Mouse (Mus musculus) brown adipose tissue, adult 24 weeks (tissue): ENCODE results near the gene Chd2. TPM values are rescaled to one million over a fixed set of nuclear protein-coding genes. Genes with fewer than 3 reads are reported as not detected.

ENCODE experiments used
- H3K27ac ChIP-seq: fragments of 200-500 bp; replicated peaks from 2 replicates; pipeline ENCODE4 v1.5.1; 2012; ENCODE audit warnings: low read depth, mild to moderate bottlenecking, low read length
- H3K4me1 ChIP-seq: fragments of 200-500 bp; 2 replicates; pipeline ENCODE4 v1.6.1; 2012; ENCODE audit warnings: low read length, mixed read lengths; ENCODE audit not compliant: control insufficient read depth, insufficient read depth, insufficient read length
- H3K4me3 ChIP-seq: fragments of 200-500 bp; 2 replicates; pipeline ENCODE4 v1.5.1; 2012; ENCODE audit warnings: low read depth, mild to moderate bottlenecking, low read length, moderate library complexity; ENCODE audit not compliant: insufficient read depth
- polyA plus RNA-seq: library from polyadenylated mRNA; stranded (reverse); fragments of >200 nt; gene quantifications from 2 replicates; pipeline ENCODE4 v1.2.4, GENCODE M21; 2012; ENCODE audit not compliant: missing spikeins, insufficient read depth, insufficient read length

The Chd2 gene
- polyA plus RNA-seq, 1 experiment = 22.6 TPM

DNA sequence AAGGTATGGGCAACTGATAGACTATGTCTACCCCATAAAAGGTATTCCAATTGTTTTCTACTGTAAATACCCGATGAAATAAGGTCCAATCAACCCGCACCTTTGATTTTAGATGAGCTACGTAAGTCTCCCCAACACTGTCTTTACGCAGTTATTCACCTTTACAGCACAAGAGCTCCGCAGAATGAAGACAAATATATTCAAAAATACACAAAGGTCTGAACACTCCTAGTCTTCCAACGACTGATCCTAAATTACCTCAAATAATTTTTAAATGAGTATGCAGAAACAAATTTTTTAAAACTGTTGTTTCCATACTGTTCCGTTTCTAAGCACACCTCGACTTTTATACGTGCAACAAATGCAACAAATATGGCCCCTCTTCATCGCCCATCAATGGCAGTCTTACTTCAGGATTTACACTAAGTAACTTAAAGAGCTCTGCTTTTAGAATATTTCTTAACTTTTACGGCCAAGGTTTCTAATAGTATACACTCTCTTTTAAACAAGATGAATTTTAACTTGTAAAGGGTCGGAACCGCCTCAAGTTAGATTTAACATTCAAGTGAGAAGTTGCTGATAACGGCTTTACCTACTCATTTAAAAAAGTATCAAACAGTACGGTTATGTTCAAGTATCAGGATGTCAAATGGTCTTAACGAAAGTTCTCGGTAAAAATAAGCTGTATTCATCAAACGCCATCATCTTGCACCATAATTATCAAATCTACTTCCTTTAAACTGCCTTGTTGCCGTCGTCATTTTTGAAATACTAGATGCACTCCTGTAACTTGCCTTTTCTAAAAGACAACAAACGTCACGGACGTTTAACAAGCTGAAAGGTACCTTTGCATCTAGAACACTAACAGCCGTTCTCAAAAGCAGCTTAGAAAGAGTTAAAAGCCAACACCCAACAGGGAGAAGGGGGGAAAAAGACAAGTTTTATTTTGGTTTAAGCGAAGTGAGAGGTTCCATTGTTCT is 15.3 kb upstream of the Chd2 start:
- Histone ChIP-seq H3K27ac (peak overlapping the region; percentile 99), H3K4me3 (peak overlapping the region; percentile 99), H3K4me1 (peaks cover 7% of the 10 kb centered on the region)

- Histone ChIP-seq H3K4me3 (no peak overlapping the region), H3K27ac (no peak overlapping the region), H3K4me1 (peaks cover 8% of the 10 kb centered on the region)
Observed at GRCm38 (mm10) chr7:73555918-73556580, 14.4 kb upstream of the Chd2 start.

GRCm38 (mm10) chr7:73554849-73555248 is 13.2 kb upstream of the Chd2 start:
- H3K4me1 ChIP-seq = peaks cover 7% of the 10 kb centered on the region
- H3K27ac ChIP-seq = no peak overlapping the region
- no peak overlapping the region for H3K4me3 ChIP-seq

GRCm38 (mm10) chr7:73553160-73553559 is 11.5 kb upstream of the Chd2 start:
- Histone ChIP-seq H3K4me3 (no peak overlapping the region), H3K27ac (no peak overlapping the region), H3K4me1 (peaks cover 3% of the 10 kb centered on the region; the same call in 1 of the 2 replicates)

DNA sequence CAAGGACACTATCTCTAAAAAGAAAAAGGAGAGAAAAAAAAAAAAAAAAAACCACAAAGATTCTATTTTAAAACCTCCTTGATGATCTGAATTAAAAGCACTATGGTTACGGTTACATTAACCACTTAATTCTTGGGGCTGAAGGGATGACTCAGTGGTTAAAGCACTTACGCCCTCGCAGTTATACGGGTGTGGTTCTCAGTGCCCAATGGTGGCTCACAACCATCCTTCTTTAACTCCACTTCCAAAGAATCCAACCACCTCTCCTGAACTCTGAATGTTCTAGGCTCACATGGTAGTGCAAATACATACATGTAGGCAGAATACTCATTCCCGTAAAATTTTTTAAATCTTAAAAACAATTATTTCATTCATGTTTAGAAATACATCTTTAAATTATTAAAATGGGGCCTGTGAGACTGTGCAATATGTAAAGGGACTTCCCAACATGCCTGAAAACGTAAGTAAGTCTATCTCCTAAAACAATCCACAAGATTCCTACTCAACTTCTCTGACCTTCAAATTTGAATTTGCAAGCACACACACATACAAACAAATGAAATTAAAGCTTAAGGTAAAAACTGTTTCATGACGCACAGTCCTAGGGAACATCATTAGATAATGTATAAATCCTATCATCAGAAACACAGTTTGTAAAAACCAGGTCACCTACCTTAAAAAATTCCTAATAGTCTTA is 10.6 kb upstream of the Chd2 start:
- Histone ChIP-seq H3K27ac (no peak overlapping the region), H3K4me3 (no peak overlapping the region; the same call in 1 of the 2 replicates), H3K4me1 (peaks cover 6% of the 10 kb centered on the region)

GRCm38 (mm10) chr7:73551370-73551769 is 9.7 kb upstream of the Chd2 start:
- Histone ChIP-seq H3K4me1 (peaks cover 8% of the 10 kb centered on the region), H3K27ac (no peak overlapping the region), H3K4me3 (no peak overlapping the region)

GRCm38 (mm10) chr7:73548051-73548450 is 6.4 kb upstream of the Chd2 start:
- Histone ChIP-seq H3K4me3 (no peak overlapping the region), H3K27ac (no peak overlapping the region), H3K4me1 (peaks cover 8% of the 10 kb centered on the region)

- Histone ChIP-seq H3K27ac (no peak overlapping the region), H3K4me1 (peaks cover 5% of the 10 kb centered on the region), H3K4me3 (peak overlapping the region; percentile 35; the same call in 1 of the 2 replicates)
Observed at GRCm38 (mm10) chr7:73546561-73547510, 5.2 kb upstream of the Chd2 start.

DNA sequence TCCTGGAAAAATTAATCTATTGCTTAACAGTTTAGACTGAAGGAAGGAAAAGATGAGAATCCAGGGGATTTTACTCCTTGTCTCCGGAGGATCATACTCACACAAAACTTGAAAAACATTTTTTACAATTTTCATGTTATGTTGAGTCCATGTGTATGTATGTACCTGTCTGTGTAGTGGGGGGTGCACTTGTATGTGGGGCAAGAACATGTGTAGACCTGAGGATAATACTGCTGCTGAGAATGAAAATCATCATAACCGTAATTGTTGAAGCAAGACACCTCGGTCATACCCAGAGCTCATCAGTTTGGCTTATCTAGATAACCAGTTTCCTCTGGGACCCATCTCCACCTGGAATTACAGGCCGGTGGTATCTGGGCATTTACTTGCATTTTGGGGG is 3.4 kb upstream of the Chd2 start:
- Histone ChIP-seq H3K27ac (0 out of 2 replicates have a peak overlapping the region, but pooled peaks have one; percentile 10), H3K4me1 (peaks cover 5% of the 10 kb centered on the region), H3K4me3 (no peak overlapping the region)

GRCm38 (mm10) chr7:73542131-73542853 is 662 bp upstream of the Chd2 start:
- Histone ChIP-seq H3K27ac (no peak overlapping the region; the same call in 1 of the 2 replicates), H3K4me3 (no peak overlapping the region), H3K4me1 (0 out of 2 replicates have a peak, but pooled peaks cover 2% of the 10 kb centered on the region)

DNA sequence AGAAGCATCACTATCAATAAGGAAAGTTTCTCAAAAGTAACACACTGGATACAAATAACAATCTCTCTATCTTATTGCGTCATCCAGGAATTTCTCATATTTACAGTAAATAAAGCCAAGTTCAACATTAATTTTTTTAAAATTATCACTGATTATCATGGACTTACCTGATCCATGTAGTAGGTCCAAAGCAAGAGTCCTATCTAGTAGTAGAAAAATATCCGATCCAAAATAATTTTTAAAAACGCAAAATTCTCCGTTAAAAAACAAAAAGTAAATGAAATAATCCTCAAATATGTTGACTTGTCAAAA is 595 bp downstream of the Chd2 start:
- H3K27ac ChIP-seq = peak overlapping the region; percentile 100; the same call in 1 of the 2 replicates
- peak overlapping the region; percentile 100 for H3K4me3 ChIP-seq

DNA sequence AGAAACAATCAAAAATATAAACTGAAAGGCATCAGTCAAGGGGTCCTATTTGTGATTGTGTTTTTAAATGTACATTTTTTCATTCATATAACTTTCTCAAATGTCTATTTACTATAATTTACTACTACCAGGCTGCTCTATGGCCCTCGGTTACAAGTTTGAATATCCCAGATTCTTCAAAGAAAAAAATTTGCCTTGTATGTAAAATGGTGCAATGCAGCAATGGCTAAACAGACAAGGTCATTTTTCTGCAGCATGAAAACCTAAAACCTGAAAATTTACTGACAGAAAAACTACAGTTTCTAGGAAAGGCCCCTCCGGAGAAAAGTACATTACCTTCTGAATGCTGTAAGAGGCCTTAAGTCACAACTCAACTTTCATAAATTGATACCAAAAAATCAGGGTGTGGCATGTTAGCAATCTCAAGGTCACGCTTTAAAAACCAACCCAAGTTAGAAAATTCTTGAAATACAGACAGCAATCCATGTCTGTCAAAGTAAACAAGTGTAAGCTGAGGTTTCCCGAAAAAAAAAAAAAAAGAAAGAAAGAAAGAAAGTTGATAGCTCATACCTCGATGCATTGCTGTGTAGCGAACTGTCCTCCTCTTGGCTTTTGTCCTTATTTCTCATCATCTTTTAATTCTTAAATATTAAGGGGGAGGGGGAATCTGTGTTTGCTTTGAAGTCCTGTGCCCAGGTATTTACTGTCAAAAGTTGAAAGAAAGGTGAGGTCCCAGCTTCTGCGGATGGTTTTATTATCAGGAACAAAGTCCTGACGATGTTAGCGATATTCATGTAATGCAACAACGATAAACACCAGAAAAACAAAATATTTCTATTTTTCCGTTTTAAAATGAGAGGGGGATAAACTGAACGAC is 1.2 kb downstream of the Chd2 start:
- peak overlapping the region; percentile 79 for H3K4me3 ChIP-seq
- H3K4me1 ChIP-seq = peaks cover 7% of the 10 kb centered on the region; the same call in 1 of the 2 replicates
- peak overlapping the region; percentile 94 for H3K27ac ChIP-seq

More for the DNA sequence above, 595 bp downstream of the Chd2 start:
- H3K4me1 ChIP-seq = peaks cover 2% of the 10 kb centered on the region; the same call in 1 of the 2 replicates
